Mouse (Mus musculus): Measurements from ENCODE around the gene Mcm2. TPM values are rescaled to one million over a fixed set of nuclear protein-coding genes. Genes with fewer than 3 reads are reported as not detected.
A peak's percentile ranks its signal among the peaks of the same experiment; 100 is the strongest.

Gene Mcm2
- polyA plus RNA-seq, 1 experiment from 2014 or later: 101 TPM

DNA sequence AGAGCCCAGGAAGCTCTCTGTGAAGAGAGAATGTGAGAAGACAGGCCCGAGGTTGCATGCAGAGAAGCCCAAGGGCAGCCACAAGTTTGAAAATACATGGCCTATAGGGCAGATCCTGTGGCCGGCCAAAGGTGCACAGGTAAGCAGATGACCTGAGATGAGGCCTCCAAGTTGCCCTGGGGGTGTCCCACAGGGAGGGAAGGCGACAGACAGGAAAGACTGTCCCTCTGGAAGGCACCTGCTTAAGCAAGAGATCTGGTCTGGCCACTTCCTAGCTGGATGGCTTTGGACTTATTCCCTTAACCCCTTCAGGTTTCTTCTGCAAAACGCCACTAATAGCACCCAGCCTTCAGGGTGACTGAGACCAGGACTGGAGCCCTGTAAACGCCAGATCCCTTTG, 2.9 kb upstream of the Mcm2 start:
- H3K9ac ChIP-seq (ENCODE audit: low read depth, low read length): peak overlapping the region; percentile 78
- WGBS: 3% methylated on average over 5 of the region's 5 CpGs

DNA sequence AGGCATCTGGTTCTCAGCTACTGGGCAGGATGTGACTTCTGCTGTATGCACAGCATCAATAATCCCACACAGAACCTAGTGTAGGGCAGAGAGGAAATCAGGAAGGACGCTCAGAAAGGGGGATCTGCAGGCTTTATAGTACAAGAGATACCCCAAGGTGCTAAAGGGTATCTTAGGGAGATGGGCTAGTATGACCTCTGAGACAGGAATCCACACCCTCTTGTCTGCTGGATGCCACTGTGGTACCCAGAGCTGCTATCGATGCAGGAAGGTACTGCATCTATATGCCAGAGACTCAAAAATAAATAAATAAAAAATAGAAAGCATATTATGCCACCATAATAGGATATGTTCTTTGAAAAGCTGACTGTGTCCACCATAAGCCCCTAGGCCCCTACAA, 1.0 kb upstream of the Mcm2 start:
- Histone ChIP-seq H3K4me2 (ENCODE audit: low read depth, low read length) (no peak overlapping the region), H3K9ac (ENCODE audit: low read depth, low read length) (no peak overlapping the region), H3K36me3 (ENCODE audit: control insufficient read depth, insufficient read depth, low read length) (no peaks in the 10 kb centered on the region), H3K4me3 (ENCODE audit: low read length) (no peak overlapping the region), H3K27ac (ENCODE audit: low read length) (no peak overlapping the region), H3K27me3 (replicated peaks; ENCODE audit: control insufficient read depth, insufficient read depth, low read length) (no peaks in the 10 kb centered on the region), H3K9me3 (ENCODE audit: control insufficient read depth, low read length) (no peaks in the 10 kb centered on the region), H3K4me1 (ENCODE audit: control insufficient read depth, insufficient read depth, low read length) (peaks cover 38% of the 10 kb centered on the region)
- ATAC-seq: no peak
- WGBS: 89% methylated on average over 2 of the region's 2 CpGs

More for the DNA sequence above, 2.9 kb upstream of the Mcm2 start:
- Histone ChIP-seq H3K4me1 (ENCODE audit: control insufficient read depth, insufficient read depth, low read length) (peaks cover 47% of the 10 kb centered on the region), H3K4me2 (ENCODE audit: low read depth, low read length) (peak overlapping the region; percentile 93), H3K4me3 (ENCODE audit: low read length) (peak overlapping the region; percentile 83), H3K27me3 (replicated peaks; ENCODE audit: control insufficient read depth, insufficient read depth, low read length) (no peaks in the 10 kb centered on the region), H3K36me3 (ENCODE audit: control insufficient read depth, insufficient read depth, low read length) (no peaks in the 10 kb centered on the region), H3K27ac (ENCODE audit: low read length) (peak overlapping the region; percentile 96), H3K9me3 (ENCODE audit: control insufficient read depth, low read length) (no peaks in the 10 kb centered on the region)
- peak; percentile 24 for ATAC-seq

DNA sequence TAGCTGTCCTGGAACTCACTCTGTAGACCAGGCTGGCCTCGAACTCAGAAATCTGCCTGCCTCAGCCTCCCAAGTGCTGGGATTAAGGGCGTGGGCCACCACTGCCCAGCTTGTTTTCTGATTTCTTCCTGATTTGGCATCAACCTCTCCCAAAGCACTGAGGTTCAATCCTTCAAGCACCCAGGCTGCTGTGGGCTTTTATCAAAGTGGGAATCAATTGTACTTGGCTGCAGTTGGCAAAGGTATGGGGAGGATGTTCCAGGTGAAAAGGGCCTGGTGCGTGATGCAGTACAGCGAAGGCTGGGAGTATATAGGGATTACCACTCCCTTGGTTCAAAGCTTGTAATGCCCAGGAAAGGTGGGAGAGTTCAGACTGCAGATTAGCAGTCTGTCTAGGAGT, 506 bp upstream of the Mcm2 start:
- Histone ChIP-seq H3K9me3 (ENCODE audit: control insufficient read depth, low read length) (no peaks in the 10 kb centered on the region), H3K27me3 (replicated peaks; ENCODE audit: control insufficient read depth, insufficient read depth, low read length) (no peaks in the 10 kb centered on the region), H3K4me2 (ENCODE audit: low read depth, low read length) (peak overlapping the region; percentile 59), H3K4me1 (ENCODE audit: control insufficient read depth, insufficient read depth, low read length) (peaks cover 36% of the 10 kb centered on the region), H3K4me3 (ENCODE audit: low read length) (peak overlapping the region; percentile 68; the same call in 1 of the 2 replicates), H3K36me3 (ENCODE audit: control insufficient read depth, insufficient read depth, low read length) (no peaks in the 10 kb centered on the region), H3K27ac (ENCODE audit: low read length) (no peak overlapping the region), H3K9ac (ENCODE audit: low read depth, low read length) (peak overlapping the region; percentile 76)
- WGBS: 57% methylated on average over 4 of the region's 4 CpGs
- ATAC-seq: no peak

DNA sequence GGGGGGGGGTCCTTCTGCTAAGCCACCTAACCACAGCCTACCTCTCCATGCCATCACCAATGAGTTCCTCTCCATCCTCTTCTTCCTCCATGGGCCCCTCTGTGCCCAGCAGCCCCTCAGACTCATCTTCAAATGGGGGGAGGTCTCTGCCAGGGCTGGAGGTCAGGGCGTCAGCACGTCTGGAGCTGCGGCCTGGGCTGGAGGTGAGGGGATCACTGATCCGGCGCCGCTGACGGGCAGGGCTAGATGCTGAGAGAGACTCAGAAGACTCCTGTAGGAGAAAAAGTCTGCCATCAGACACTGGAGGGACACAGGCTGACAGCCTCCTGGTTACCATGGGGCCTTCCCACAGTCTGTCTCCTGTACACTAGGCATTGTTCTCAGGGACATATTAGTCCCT, 1.3 kb downstream of the Mcm2 start:
- H3K4me2 ChIP-seq (ENCODE audit: low read depth, low read length): peak overlapping the region; percentile 59
- peaks cover 22% of the 10 kb centered on the region for H3K4me1 ChIP-seq (ENCODE audit: control insufficient read depth, insufficient read depth, low read length)
- peaks cover 12% of the 10 kb centered on the region for H3K36me3 ChIP-seq (ENCODE audit: control insufficient read depth, insufficient read depth, low read length)
- no peak overlapping the region for H3K27ac ChIP-seq (ENCODE audit: low read length)
- peak overlapping the region; percentile 68 for H3K4me3 ChIP-seq (ENCODE audit: low read length)
- peak overlapping the region; percentile 76 for H3K9ac ChIP-seq (ENCODE audit: low read depth, low read length)
- no peaks in the 10 kb centered on the region for H3K9me3 ChIP-seq (ENCODE audit: control insufficient read depth, low read length)
- 63% methylated on average over 7 of the region's 7 CpGs for WGBS
- no peaks in the 10 kb centered on the region for H3K27me3 ChIP-seq (replicated peaks; ENCODE audit: control insufficient read depth, insufficient read depth, low read length)
- no peak for ATAC-seq

DNA sequence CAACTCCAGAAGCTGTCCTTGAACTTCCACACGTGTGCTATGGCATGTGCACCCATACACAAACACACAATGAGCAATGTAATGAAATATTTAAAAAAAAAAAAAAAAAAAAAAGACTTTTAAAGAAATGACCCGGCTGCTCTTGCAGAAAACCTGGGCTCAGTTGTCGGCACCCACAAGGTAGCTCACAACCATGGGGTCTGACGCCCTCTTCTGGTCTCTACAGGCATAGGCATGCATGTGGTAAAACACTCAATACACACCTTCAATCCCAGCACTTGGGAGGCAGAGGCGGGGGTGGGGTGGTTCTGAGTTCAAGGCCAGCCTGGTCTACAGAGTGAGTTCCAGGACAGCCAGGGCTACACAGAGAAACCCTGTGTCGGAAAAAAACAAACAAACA, 2.6 kb downstream of the Mcm2 start:
- no peak overlapping the region for H3K27ac ChIP-seq (ENCODE audit: low read length)
- H3K4me2 ChIP-seq (ENCODE audit: low read depth, low read length): no peak overlapping the region
- WGBS: 78% methylated on average over 6 of the region's 6 CpGs
- ATAC-seq: no peak
- H3K4me1 ChIP-seq (ENCODE audit: control insufficient read depth, insufficient read depth, low read length): peaks cover 17% of the 10 kb centered on the region
- no peak overlapping the region for H3K9ac ChIP-seq (ENCODE audit: low read depth, low read length)
- peaks cover 24% of the 10 kb centered on the region for H3K36me3 ChIP-seq (ENCODE audit: control insufficient read depth, insufficient read depth, low read length)
- H3K9me3 ChIP-seq (ENCODE audit: control insufficient read depth, low read length): no peaks in the 10 kb centered on the region
- H3K4me3 ChIP-seq (ENCODE audit: low read length): no peak overlapping the region
- H3K27me3 ChIP-seq (replicated peaks; ENCODE audit: control insufficient read depth, insufficient read depth, low read length): no peaks in the 10 kb centered on the region

DNA sequence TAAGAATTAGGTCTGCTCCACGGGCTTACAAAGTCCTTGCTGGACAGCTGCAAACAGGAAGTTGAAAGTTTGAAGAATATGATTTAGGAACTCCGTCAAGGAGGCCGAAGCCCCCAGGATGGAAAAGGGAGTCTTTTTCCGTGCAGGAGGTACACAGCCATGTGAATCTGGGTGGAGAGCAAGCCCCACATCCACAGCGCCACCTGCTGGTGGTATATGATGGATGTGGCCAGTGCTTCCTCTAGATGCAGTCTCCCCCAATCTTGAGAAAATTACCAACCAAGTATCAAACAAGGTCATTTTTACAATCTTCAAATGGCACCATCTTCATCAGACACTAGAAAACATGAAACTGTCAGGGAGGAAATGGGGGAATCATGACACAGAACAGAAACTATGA, 5.0 kb downstream of the Mcm2 start:
- Histone ChIP-seq H3K9me3 (ENCODE audit: control insufficient read depth, low read length) (no peaks in the 10 kb centered on the region), H3K27me3 (replicated peaks; ENCODE audit: control insufficient read depth, insufficient read depth, low read length) (no peaks in the 10 kb centered on the region), H3K4me1 (ENCODE audit: control insufficient read depth, insufficient read depth, low read length) (peaks cover 14% of the 10 kb centered on the region), H3K36me3 (ENCODE audit: control insufficient read depth, insufficient read depth, low read length) (peaks cover 30% of the 10 kb centered on the region), H3K4me2 (ENCODE audit: low read depth, low read length) (no peak overlapping the region), H3K4me3 (ENCODE audit: low read length) (no peak overlapping the region), H3K27ac (ENCODE audit: low read length) (no peak overlapping the region), H3K9ac (ENCODE audit: low read depth, low read length) (no peak overlapping the region)
- ATAC-seq: no peak
- WGBS: 53% methylated on average over 5 of the region's 5 CpGs

DNA sequence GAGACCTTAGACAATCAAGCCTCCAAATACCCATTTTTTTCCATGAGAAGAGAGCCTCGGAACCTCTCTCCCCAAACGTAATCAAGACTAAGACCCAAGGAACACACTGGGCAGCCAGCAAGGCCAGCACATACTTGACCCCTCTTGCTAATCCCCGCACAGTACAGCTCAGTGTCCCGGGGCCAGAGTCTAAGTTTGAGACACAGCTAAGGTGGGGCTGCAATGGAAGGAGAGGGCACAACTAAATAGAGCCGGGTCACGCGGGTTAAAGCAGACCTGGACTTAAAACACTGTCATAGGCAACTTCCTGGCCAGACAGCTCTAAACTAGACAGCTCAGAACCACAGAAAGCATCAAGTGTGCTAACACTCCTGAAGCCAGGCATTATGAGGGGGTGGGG, 7.7 kb downstream of the Mcm2 start:
- ATAC-seq: no peak

DNA sequence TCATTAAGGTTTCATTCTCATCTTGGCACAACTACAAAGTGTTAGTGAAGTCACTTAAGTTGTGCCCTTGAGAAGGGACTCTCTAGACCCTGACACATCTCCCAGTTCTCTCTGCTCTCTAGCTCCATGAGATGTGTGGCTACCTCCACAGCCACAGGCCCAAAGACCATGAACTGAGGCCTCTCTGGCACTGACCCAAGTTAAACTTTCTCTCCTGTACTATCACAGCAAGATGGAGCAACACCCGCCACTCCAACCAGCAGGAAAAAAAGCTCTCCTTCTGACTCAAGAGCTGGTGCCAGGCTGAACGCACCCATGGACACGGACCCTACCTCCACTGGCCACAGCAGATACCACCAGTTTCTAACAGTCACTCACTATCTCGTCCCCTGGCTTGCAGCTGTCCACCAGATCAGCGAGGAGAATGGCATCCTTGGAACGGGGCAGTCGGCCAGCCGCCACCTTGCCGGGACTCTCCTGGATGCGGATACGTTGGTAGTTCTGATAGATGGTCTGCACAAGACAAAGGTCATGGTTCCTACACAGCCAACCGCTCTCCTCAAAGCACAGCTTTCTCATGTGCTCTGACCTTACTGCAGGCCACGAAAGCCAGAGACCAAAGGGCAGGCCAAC, 9.1 kb downstream of the Mcm2 start:
- Histone ChIP-seq H3K4me1 (ENCODE audit: control insufficient read depth, insufficient read depth, low read length) (0 out of 2 replicates have a peak, but pooled peaks cover 2% of the 10 kb centered on the region), H3K4me2 (ENCODE audit: low read depth, low read length) (no peak overlapping the region), H3K9ac (ENCODE audit: low read depth, low read length) (no peak overlapping the region), H3K36me3 (ENCODE audit: control insufficient read depth, insufficient read depth, low read length) (peaks cover 49% of the 10 kb centered on the region), H3K27me3 (replicated peaks; ENCODE audit: control insufficient read depth, insufficient read depth, low read length) (no peaks in the 10 kb centered on the region), H3K4me3 (ENCODE audit: low read length) (no peak overlapping the region), H3K27ac (ENCODE audit: low read length) (no peak overlapping the region), H3K9me3 (ENCODE audit: control insufficient read depth, low read length) (no peaks in the 10 kb centered on the region)
- 91% methylated on average over 13 of the region's 13 CpGs for WGBS
- no peak for ATAC-seq

More for the DNA sequence above, 7.7 kb downstream of the Mcm2 start:
- Histone ChIP-seq H3K9ac (ENCODE audit: low read depth, low read length) (no peak overlapping the region), H3K9me3 (ENCODE audit: control insufficient read depth, low read length) (no peaks in the 10 kb centered on the region), H3K4me1 (ENCODE audit: control insufficient read depth, insufficient read depth, low read length) (no peaks in the 10 kb centered on the region), H3K4me3 (ENCODE audit: low read length) (no peak overlapping the region), H3K27me3 (replicated peaks; ENCODE audit: control insufficient read depth, insufficient read depth, low read length) (no peaks in the 10 kb centered on the region), H3K4me2 (ENCODE audit: low read depth, low read length) (no peak overlapping the region), H3K27ac (ENCODE audit: low read length) (no peak overlapping the region), H3K36me3 (ENCODE audit: control insufficient read depth, insufficient read depth, low read length) (peaks cover 46% of the 10 kb centered on the region)
- 89% methylated on average over 7 of the region's 7 CpGs for WGBS

DNA sequence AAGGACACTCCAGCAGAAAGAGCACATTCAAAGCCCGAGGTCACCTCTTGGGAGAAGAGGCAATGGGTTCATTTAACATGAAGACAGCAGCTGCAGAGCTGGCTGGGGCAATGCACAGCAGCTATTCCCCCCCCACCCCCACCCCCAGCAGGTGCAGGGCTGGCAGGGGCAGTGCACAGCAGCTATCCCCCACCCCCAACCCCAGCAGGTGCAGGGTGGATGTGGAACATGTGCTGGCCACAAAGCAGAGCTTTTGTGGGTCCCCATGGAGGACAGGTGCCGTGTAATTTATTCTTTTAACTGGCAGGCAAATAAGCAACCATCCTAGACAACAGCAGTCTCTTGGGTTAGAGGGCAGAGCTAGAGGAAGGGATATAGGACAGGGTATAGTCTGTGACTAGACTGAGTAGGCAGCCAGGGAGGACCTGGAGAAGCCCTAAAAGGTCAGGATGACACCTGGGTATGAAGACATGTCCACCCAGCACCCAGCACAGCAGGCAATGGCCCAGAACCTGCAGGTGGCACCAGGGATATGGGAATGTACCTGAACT, 12.1 kb downstream of the Mcm2 start:
- H3K4me2 ChIP-seq (ENCODE audit: low read depth, low read length): no peak overlapping the region
- no peak overlapping the region for H3K9ac ChIP-seq (ENCODE audit: low read depth, low read length)
- no peak overlapping the region for H3K4me3 ChIP-seq (ENCODE audit: low read length)
- 0 out of 2 replicates have a peak, but pooled peaks cover 4% of the 10 kb centered on the region for H3K4me1 ChIP-seq (ENCODE audit: control insufficient read depth, insufficient read depth, low read length)
- H3K27ac ChIP-seq (ENCODE audit: low read length): no peak overlapping the region
- peaks cover 30% of the 10 kb centered on the region for H3K36me3 ChIP-seq (ENCODE audit: control insufficient read depth, insufficient read depth, low read length)
- H3K27me3 ChIP-seq (replicated peaks; ENCODE audit: control insufficient read depth, insufficient read depth, low read length): no peaks in the 10 kb centered on the region
- 85% methylated on average over 2 of the region's 2 CpGs for WGBS
- no peaks in the 10 kb centered on the region for H3K9me3 ChIP-seq (ENCODE audit: control insufficient read depth, low read length)
- ATAC-seq: no peak

All from intestine, embryonic 16.5 days (tissue).